Mouse (Mus musculus): ENCODE results near the gene Hist1h4c. TPM values are rescaled to one million over a fixed set of nuclear protein-coding genes. Genes with fewer than 3 reads are reported as not detected.
A peak's percentile ranks its signal among the peaks of the same experiment; 100 is the strongest.
"Not testable (repeated sequence)": the region's sequence is repeated elsewhere in the genome, so short reads cannot be mapped to it uniquely, and the experiment has no call there.

Gene Hist1h4c
- total RNA-seq, 2 experiments from 2014 or later, result 49.8 to 61.2 TPM

GRCm38 (mm10) chr13:23687181-23687580 is 11.1 kb downstream of the Hist1h4c start:
- DNase-seq, result no peak
- Histone ChIP-seq H3K27ac (no peak overlapping the region), H3K4me3 (no peak overlapping the region)
- intact Hi-C loops (cut with DNase I), result loop anchor here (10.0 kb wide), 3 partner anchors 48 to 1972 kb away; partner anchors contain the start of genes Hist1h1c, Hist1h2ai, Hist1h2bl and Hist1h3h
- TF ChIP-seq CTCF (IDR thresholded peaks at IDR 0.05), result no peak

GRCm38 (mm10) chr13:23685966-23686365 is 12.3 kb downstream of the Hist1h4c start:
- DNase-seq, result no peak
- intact Hi-C loops (cut with DNase I), result loop anchor here (10.0 kb wide), 3 partner anchors 49 to 1971 kb away; partner anchors contain the start of genes Hist1h1c, Hist1h2ai, Hist1h2bl and Hist1h3h
- TF ChIP-seq CTCF (IDR thresholded peaks at IDR 0.05), result no peak
- Histone ChIP-seq H3K27ac (no peak overlapping the region; the same call in 1 of the 2 replicates), H3K4me3 (peak overlapping the region; percentile 83)

GRCm38 (mm10) chr13:23685121-23685861 is 13.0 kb downstream of the Hist1h4c start:
- intact Hi-C loops (cut with DNase I), result loop anchor here (10.0 kb wide), 3 partner anchors 50 to 1970 kb away; partner anchors contain the start of genes Hist1h1c, Hist1h2ai, Hist1h2bl and Hist1h3h
- Histone ChIP-seq H3K4me3 (peak overlapping the region; percentile 83), H3K27ac (peak overlapping the region; percentile 94)
- TF ChIP-seq CTCF (IDR thresholded peaks at IDR 0.05), result no peak
- DNase-seq, result no peak

- peak; percentile 37 for DNase-seq
- peak overlapping the region; percentile 83 for H3K4me3 ChIP-seq
- intact Hi-C loops (cut with DNase I), result loop anchor here (5.0 to 10.0 kb wide), 6 partner anchors 50 to 1970 kb away; partner anchors contain the start of genes Abt1, Hist1h1c, Hist1h1e and Hist1h2ai
Measured at GRCm38 (mm10) chr13:23684295-23684945, 13.8 kb downstream of the Hist1h4c start.

GRCm38 (mm10) chr13:23683755-23684281 is 14.4 kb downstream of the Hist1h4c start, which contains the start of the genes Hist1h2ac and Hist1h2bc:
Hist1h2ac (minus strand) TSS chr13:23683948.
Hist1h2bc (plus strand) TSS chr13:23684199.
- intact Hi-C loops (cut with DNase I), result loop anchor here (5.0 to 10.0 kb wide), 6 partner anchors 51 to 1969 kb away; partner anchors contain the start of genes Abt1, Hist1h1c, Hist1h1e and Hist1h2ai
- DNase-seq, result peak; percentile 72
- Histone ChIP-seq H3K27ac (peak within 1 kb of the TSS; percentile 94), H3K4me3 (peak within 1 kb of the TSS; percentile 83)
- no peak for TF ChIP-seq CTCF (IDR thresholded peaks at IDR 0.05)

More at GRCm38 (mm10) chr13:23684295-23684945, 13.8 kb downstream of the Hist1h4c start:
- peak overlapping the region; percentile 94 for H3K27ac ChIP-seq

- H3K27ac ChIP-seq, result peak overlapping the region; percentile 86
- not testable (repeated sequence) for DNase-seq
- intact Hi-C loops (cut with DNase I), result loop anchor here (5.0 to 10.0 kb wide), 6 partner anchors 52 to 1968 kb away; partner anchors contain the start of genes Abt1, Hist1h1c, Hist1h1e and Hist1h2ai
- peak overlapping the region; percentile 83 for H3K4me3 ChIP-seq
Measured at GRCm38 (mm10) chr13:23682947-23683754, 15.1 kb downstream of the Hist1h4c start.

- DNase-seq, result no peak
- intact Hi-C loops (cut with DNase I), result loop anchor here (5.0 to 10.0 kb wide), 6 partner anchors 52 to 1968 kb away; partner anchors contain the start of genes Abt1, Hist1h1c, Hist1h1e and Hist1h2ai
- TF ChIP-seq CTCF (IDR thresholded peaks at IDR 0.05), result no peak
- Histone ChIP-seq H3K27ac (no peak overlapping the region), H3K4me3 (no peak overlapping the region)
Measured at GRCm38 (mm10) chr13:23682623-23682946, 15.7 kb downstream of the Hist1h4c start.

GRCm38 (mm10) chr13:23681990-23682582 is 16.2 kb downstream of the Hist1h4c start:
- Histone ChIP-seq H3K4me3 (no peak overlapping the region), H3K27ac (no peak overlapping the region)
- no peak for DNase-seq
- no peak for TF ChIP-seq CTCF (IDR thresholded peaks at IDR 0.05)
- intact Hi-C loops (cut with DNase I), result loop anchor here (5.0 to 10.0 kb wide), 6 partner anchors 53 to 1967 kb away; partner anchors contain the start of genes Abt1, Hist1h1c, Hist1h1e and Hist1h2ai

GRCm38 (mm10) chr13:23662536-23662935 is 35.7 kb downstream of the Hist1h4c start:
- TF ChIP-seq CTCF (IDR thresholded peaks at IDR 0.05), result no peak
- DNase-seq, result no peak
- intact Hi-C loops (cut with DNase I), result no loop called here
- no peak overlapping the region for H3K4me3 ChIP-seq
- no peak overlapping the region for H3K27ac ChIP-seq

- Histone ChIP-seq H3K4me3 (no peak overlapping the region), H3K27ac (no peak overlapping the region)
- no peak for TF ChIP-seq CTCF (IDR thresholded peaks at IDR 0.05)
- intact Hi-C loops (cut with DNase I), result no loop called here
- no peak for DNase-seq
Measured at GRCm38 (mm10) chr13:23659636-23660366, 38.5 kb downstream of the Hist1h4c start.

Small RNA genes lying within 50 kb of the gene (microRNA-seq; reads per million reads assigned to microRNA genes)
- not detected for gene Gm44314
- not detected for gene Gm44350

Other genes with a start within 250 kb of the Hist1h4c start
- not detected for gene Btn1a1, start 232.6 kb downstream of the Hist1h4c start, total RNA-seq (2021)
- not detected for gene Btn2a2, start 209.6 kb downstream of the Hist1h4c start, total RNA-seq (2021)
- gene Hist1h4h, start 167.4 kb downstream of the Hist1h4c start, total RNA-seq (2021), result 100 to 1,000 TPM; 131 to 139 TPM
- gene Hist1h2af, start 164.5 kb downstream of the Hist1h4c start, total RNA-seq (2021), result 1 to 10 TPM in 1 of 2 experiments, not detected in 1; 2.0 TPM
- not detected for gene Hist1h3g, start 163.0 kb downstream of the Hist1h4c start, total RNA-seq (2021)
- gene Hist1h2bh, start 155.1 kb downstream of the Hist1h4c start, total RNA-seq (2021), result 1 to 10 TPM in 1 of 2 experiments, under 1 TPM in 1; 0.94 to 1.0 TPM
- gene Hist1h3f, start 154.4 kb downstream of the Hist1h4c start, total RNA-seq (2021), result 1 to 10 TPM; 2.9 to 4.0 TPM
- 1 to 10 TPM; 7.8 to 8.7 TPM for gene Hist1h4f, start 146.8 kb downstream of the Hist1h4c start, total RNA-seq (2021)
- gene Hist1h1d, start 145.2 kb downstream of the Hist1h4c start, total RNA-seq (2021), result under 1 TPM; 0.56 to 0.81 TPM
- gene Hist1h3e, start 136.1 kb downstream of the Hist1h4c start, total RNA-seq (2021), result 10 to 100 TPM in 1 of 2 experiments, 1 to 10 TPM in 1; 8.3 to 12.9 TPM
- under 1 TPM in 1 of 2 experiments, not detected in 1; 0.45 TPM for gene Hist1h2ae, start 127.2 kb downstream of the Hist1h4c start, total RNA-seq (2021)
- 1 to 10 TPM; 2.9 to 7.6 TPM for gene Hist1h2bg, start 127.1 kb downstream of the Hist1h4c start, total RNA-seq (2021)
- 1 to 10 TPM; 3.6 to 3.8 TPM for gene Hist1h2bf, start 124.3 kb downstream of the Hist1h4c start, total RNA-seq (2021)
- gene Hist1h2ad, start 124.1 kb downstream of the Hist1h4c start, total RNA-seq (2021), result 1 to 10 TPM; 1.0 to 1.3 TPM
- 1 to 10 TPM; 2.0 to 3.0 TPM for gene Hist1h3d, start 122.7 kb downstream of the Hist1h4c start, total RNA-seq (2021)
- 10 to 100 TPM; 31.0 to 36.0 TPM for gene Hist1h4d, start 116.9 kb downstream of the Hist1h4c start, total RNA-seq (2021)
- 10 to 100 TPM; 10.8 to 17.5 TPM for gene Hist1h2be, start 77.3 kb downstream of the Hist1h4c start, total RNA-seq (2021)
- 10 to 100 TPM; 29.1 to 34.0 TPM for gene Hist1h1e, start 75.9 kb downstream of the Hist1h4c start, total RNA-seq (2021)
- under 1 TPM; 0.84 to 0.92 TPM for gene Hist1h2ac, start 14.5 kb downstream of the Hist1h4c start, total RNA-seq (2021)
- gene Hist1h2bc, start 14.3 kb downstream of the Hist1h4c start, total RNA-seq (2021), result 10 to 100 TPM; 59.1 to 76.4 TPM
- not detected for gene Hist1h1t, start 2.6 kb downstream of the Hist1h4c start, total RNA-seq (2021)
- 10 to 100 TPM; 16.0 to 18.7 TPM for gene Hfe, start 12.4 kb upstream of the Hist1h4c start, total RNA-seq (2021)
- 100 to 1,000 TPM; 135 to 164 TPM for gene Hist1h1c, start 40.4 kb upstream of the Hist1h4c start, total RNA-seq (2021)
- gene Hist1h3c, start 47.1 kb upstream of the Hist1h4c start, total RNA-seq (2021), result not detected
- 1 to 10 TPM; 1.1 to 2.3 TPM for gene Hist1h2bb, start 48.3 kb upstream of the Hist1h4c start, total RNA-seq (2021)
- gene Hist1h2ab, start 52.7 kb upstream of the Hist1h4c start, total RNA-seq (2021), result 1 to 10 TPM in 1 of 2 experiments, not detected in 1; 1.9 TPM
- 1 to 10 TPM; 1.6 to 1.8 TPM for gene Hist1h3b, start 53.8 kb upstream of the Hist1h4c start, total RNA-seq (2021)
- gene Hist1h4b, start 58.6 kb upstream of the Hist1h4c start, total RNA-seq (2021), result 1 to 10 TPM; 2.1 to 3.7 TPM
- gene Hist1h4a, start 62.8 kb upstream of the Hist1h4c start, total RNA-seq (2021), result 1 to 10 TPM in 1 of 2 experiments, under 1 TPM in 1; 0.61 to 1.4 TPM
- 1 to 10 TPM; 2.9 to 4.2 TPM for gene Hist1h3a, start 63.9 kb upstream of the Hist1h4c start, total RNA-seq (2021)
- gene Hist1h1a, start 65.2 kb upstream of the Hist1h4c start, total RNA-seq (2021), result 1 to 10 TPM; 1.2 to 1.5 TPM
- not detected for gene Trim38, start 71.5 kb upstream of the Hist1h4c start, total RNA-seq (2021)
- gene Slc17a2, start 108.5 kb upstream of the Hist1h4c start, total RNA-seq (2021), result not detected
- not detected for gene Slc17a3, start 141.0 kb upstream of the Hist1h4c start, total RNA-seq (2021)
- not detected for gene Slc17a1, start 169.3 kb upstream of the Hist1h4c start, total RNA-seq (2021)
- gene Slc17a4, start 216.6 kb upstream of the Hist1h4c start, total RNA-seq (2021), result not detected
- not detected for gene Hist1h2ba, start 235.7 kb upstream of the Hist1h4c start, total RNA-seq (2021)
- not detected for gene Hist1h2aa, start 236.0 kb upstream of the Hist1h4c start, total RNA-seq (2021)

All from gastrocnemius, adult 2 months (tissue).